Mouse (Mus musculus) cerebellum, adult 11 months (tissue): ENCODE data around the gene Pdxk.
A peak's percentile ranks its signal among the peaks of the same experiment; 100 is the strongest.
"Not testable (repeated sequence)": the region's sequence is repeated elsewhere in the genome, so short reads cannot be mapped to it uniquely, and the experiment has no call there.

ENCODE experiments used
- DNase-seq: peaks from one replicate; pipeline ENCODE4 v3.0.0; 2022

The Pdxk gene

GRCm38 (mm10) chr10:78464792-78465207 lies at the start of gene Pdxk:
Gene Pdxk (minus strand): TSS chr10:78464975.
- peak; percentile 96 for DNase-seq

- no peak for DNase-seq
These were observed 38.4 kb upstream of the Pdxk start for GRCm38 (mm10) chr10:78502986-78503733.

- DNase-seq = peak; percentile 69
These were observed 22.8 kb upstream of the Pdxk start for GRCm38 (mm10) chr10:78487431-78488086.

GRCm38 (mm10) chr10:78486871-78487270 lies 22.1 kb upstream of the Pdxk start:
- no peak for DNase-seq

GRCm38 (mm10) chr10:78485369-78485768 lies 20.6 kb upstream of the Pdxk start:
- not testable (repeated sequence) for DNase-seq

GRCm38 (mm10) chr10:78481928-78482499 lies 17.2 kb upstream of the Pdxk start:
- DNase-seq = no peak

GRCm38 (mm10) chr10:78480954-78481927 lies 16.5 kb upstream of the Pdxk start:
- DNase-seq = no peak

GRCm38 (mm10) chr10:78476821-78477220 lies 12.0 kb upstream of the Pdxk start:
- DNase-seq = no peak

- DNase-seq = no peak
These were observed 10.0 kb upstream of the Pdxk start for GRCm38 (mm10) chr10:78474759-78475158.

GRCm38 (mm10) chr10:78473434-78473833 lies 8.7 kb upstream of the Pdxk start:
- DNase-seq = no peak

GRCm38 (mm10) chr10:78472046-78472445 lies 7.3 kb upstream of the Pdxk start:
- no peak for DNase-seq

- DNase-seq = no peak
These were observed 6.0 kb upstream of the Pdxk start for GRCm38 (mm10) chr10:78470582-78471313.

GRCm38 (mm10) chr10:78467761-78468310 lies 3.1 kb upstream of the Pdxk start:
- DNase-seq = no peak

GRCm38 (mm10) chr10:78466647-78467046 lies 1.9 kb upstream of the Pdxk start:
- DNase-seq = no peak

GRCm38 (mm10) chr10:78465472-78465871 lies 697 bp upstream of the Pdxk start:
- DNase-seq = no peak

- no peak for DNase-seq
These were observed 479 bp downstream of the Pdxk start for GRCm38 (mm10) chr10:78464201-78464791.

GRCm38 (mm10) chr10:78463769-78464167 lies 1.0 kb downstream of the Pdxk start:
- DNase-seq = no peak

GRCm38 (mm10) chr10:78462945-78463768 lies 1.6 kb downstream of the Pdxk start:
- DNase-seq = no peak

GRCm38 (mm10) chr10:78461767-78462166 lies 3.0 kb downstream of the Pdxk start:
- no peak for DNase-seq

- no peak for DNase-seq
These were observed 4.3 kb downstream of the Pdxk start for GRCm38 (mm10) chr10:78460463-78460862.
